Mouse (Mus musculus): Measurements from ENCODE around the gene 1700092M07Rik. TPM values are rescaled to one million over a fixed set of nuclear protein-coding genes. Genes with fewer than 3 reads are reported as not detected.

1700092M07Rik gene
- polyA plus RNA-seq, 1 experiment from 2014 or later: 2.8 TPM

DNA sequence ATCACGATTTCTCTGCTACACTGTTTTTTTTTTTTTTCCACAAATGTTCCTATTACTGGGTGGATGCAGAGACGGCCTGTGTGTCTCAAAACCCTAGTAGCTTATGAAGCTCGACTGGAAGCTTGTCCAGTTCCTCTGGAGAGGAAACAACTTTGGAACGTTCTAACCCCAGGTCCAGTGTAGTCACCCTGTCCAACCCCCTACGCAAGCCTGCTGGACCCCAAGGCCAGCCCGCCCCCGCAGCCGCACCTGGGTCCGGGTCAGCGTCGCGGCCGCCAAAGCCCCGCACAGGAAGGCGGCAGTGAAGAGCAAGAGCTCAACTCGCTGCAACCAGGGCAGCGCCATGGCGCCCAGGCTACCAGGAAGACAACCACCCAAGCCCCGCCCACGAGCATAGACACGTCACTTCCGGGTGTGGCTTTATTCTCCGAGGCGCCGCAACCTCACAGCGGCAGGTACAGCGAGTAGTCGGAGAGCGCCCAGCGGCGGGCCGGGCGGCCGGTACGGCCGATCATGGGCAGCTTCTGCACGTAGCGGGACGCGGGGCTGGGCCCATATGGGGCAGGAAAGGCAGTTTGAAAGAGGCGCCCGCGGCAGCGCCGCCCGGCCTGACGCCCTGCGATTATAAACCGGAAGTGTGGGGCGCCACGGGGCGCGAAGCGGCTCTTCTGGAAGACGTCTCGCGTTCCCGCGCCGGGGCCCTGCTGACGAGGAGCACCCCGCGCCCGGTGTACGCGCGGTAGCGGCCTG lies 33.7 kb downstream of the 1700092M07Rik start, which contains the start of gene Tmem179b:
Gene Tmem179b (minus strand): TSS at position 382 of the 750 bp plus-strand sequence.
- H3K4me2 ChIP-seq: peak within 1 kb of the TSS; percentile 88
- H3K27me3 ChIP-seq (replicated peaks): no peaks in the 10 kb centered on the region
- no peaks in the 10 kb centered on the region for H3K9me3 ChIP-seq (replicated peaks)
- peaks cover 28% of the 10 kb centered on the region for H3K4me1 ChIP-seq (replicated peaks)
- H3K27ac ChIP-seq (ENCODE audit: poor library complexity, severe bottlenecking): peak within 1 kb of the TSS; percentile 100
- peak within 1 kb of the TSS; percentile 98 for H3K4me3 ChIP-seq
- H3K36me3 ChIP-seq: peaks cover 36% of the 10 kb centered on the region
- ATAC-seq (ENCODE audit: insufficient number of reproducible peaks, low FRiP score): peak; percentile 93
- H3K9ac ChIP-seq: peak within 1 kb of the TSS; percentile 98
- WGBS: under 1% methylated on average over 68 of the region's 68 CpGs

DNA sequence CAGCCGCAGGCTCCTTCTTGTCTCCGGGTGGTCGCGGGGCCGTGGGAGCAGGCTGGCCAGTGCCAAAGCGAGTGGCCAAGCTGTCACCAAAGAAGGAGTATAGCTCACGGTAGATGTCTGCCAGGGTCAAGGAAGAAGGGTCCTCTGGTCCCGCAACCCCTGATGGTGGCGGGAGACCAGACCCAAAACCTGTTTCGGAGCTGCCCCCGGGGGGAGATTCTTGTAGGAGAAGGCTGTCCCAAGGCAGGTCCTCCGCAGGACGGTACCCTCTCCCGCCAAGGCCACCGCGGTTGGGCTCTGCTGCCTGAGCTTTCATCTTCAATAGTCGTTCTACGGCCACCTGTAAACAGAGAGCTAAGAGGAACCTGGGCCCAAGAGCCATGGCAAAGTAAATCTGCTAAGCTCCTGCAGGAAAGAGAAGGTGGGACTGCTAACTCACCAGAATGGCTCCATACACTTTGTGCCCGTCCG lies 34.5 kb downstream of the 1700092M07Rik start:
- Histone ChIP-seq H3K4me2 (peak overlapping the region; percentile 88), H3K9ac (peak overlapping the region; percentile 98), H3K9me3 (replicated peaks) (no peaks in the 10 kb centered on the region), H3K4me1 (replicated peaks) (peaks cover 28% of the 10 kb centered on the region), H3K27ac (ENCODE audit: poor library complexity, severe bottlenecking) (peak overlapping the region; percentile 100), H3K36me3 (peaks cover 34% of the 10 kb centered on the region), H3K27me3 (replicated peaks) (no peaks in the 10 kb centered on the region), H3K4me3 (peak overlapping the region; percentile 98)
- WGBS: 4% methylated on average over 20 of the region's 20 CpGs
- ATAC-seq (ENCODE audit: insufficient number of reproducible peaks, low FRiP score): peak; percentile 2

DNA sequence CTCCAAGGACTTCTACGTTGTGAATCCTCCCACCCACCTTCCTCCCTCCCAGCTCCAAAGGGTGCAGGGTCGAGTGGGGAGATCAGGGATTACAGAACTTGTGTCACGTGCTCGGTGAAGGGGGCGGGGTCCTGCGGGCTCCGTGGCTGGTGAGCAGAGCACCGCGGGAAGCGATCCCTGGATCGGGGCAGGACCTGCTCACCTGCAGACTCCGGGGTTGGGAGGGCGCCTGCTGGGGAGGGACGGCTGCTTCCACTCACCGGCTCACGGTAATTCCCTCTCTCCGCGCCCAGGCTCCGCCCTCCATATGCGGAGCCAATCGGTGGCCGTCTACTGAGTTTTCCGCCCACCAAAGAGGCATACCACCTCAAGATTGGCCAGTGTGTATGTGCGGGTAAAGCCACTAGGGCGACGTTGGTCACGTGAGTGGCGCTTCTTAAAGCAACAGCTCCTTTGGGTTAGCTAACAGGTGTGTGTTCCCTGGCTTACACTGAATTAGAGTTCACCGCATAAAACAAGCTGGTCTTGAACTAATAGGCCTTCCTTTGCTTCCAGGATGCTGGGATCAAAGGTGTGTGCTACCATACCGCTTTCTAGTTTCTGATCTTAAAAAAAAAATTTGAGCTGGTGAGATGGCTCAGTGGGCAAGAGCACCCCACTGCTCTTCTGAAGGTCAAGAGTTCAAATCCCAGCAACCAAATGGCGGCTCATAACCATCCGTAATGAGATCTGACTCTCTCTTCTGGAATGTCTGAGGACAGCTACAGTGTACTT lies 45.7 kb downstream of the 1700092M07Rik start, which contains the start of gene Taf6l:
Gene Taf6l (minus strand): TSS at position 410 of the 774 bp plus-strand sequence.
- Histone ChIP-seq H3K27ac (ENCODE audit: poor library complexity, severe bottlenecking) (peak within 1 kb of the TSS; percentile 85), H3K9ac (peak within 1 kb of the TSS; percentile 84), H3K27me3 (replicated peaks) (no peaks in the 10 kb centered on the region), H3K36me3 (peaks cover 38% of the 10 kb centered on the region), H3K9me3 (replicated peaks) (no peaks in the 10 kb centered on the region), H3K4me3 (peak within 1 kb of the TSS; percentile 90), H3K4me2 (peak within 1 kb of the TSS; percentile 85), H3K4me1 (replicated peaks) (peaks cover 9% of the 10 kb centered on the region)
- under 1% methylated on average over 32 of the region's 32 CpGs for WGBS
- peak; percentile 100 for ATAC-seq (ENCODE audit: insufficient number of reproducible peaks, low FRiP score)

DNA sequence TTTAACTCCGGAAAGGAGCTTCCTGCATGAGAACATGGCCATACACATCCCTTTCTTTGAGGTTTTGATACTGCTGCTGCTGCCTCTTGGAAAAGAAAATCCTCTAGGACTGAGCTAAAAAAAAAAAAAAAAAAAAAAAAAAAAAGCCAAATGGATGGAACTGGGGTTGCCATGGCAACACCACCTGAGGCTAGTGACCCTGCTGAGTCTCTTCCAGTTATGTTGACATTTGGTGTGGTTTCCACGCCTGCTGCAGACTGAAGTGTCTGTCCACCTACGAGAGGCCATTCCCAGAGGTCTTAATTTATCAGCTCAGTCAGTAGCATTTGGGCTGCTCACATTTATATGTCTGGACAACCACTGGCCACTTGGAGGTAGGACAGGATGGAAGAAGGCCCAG lies 48.0 kb downstream of the 1700092M07Rik start:
- H3K4me3 ChIP-seq: no peak overlapping the region
- no peak overlapping the region for H3K4me2 ChIP-seq
- peaks cover 29% of the 10 kb centered on the region for H3K36me3 ChIP-seq
- WGBS: 32% methylated on average over 3 of the region's 3 CpGs
- no peaks in the 10 kb centered on the region for H3K27me3 ChIP-seq (replicated peaks)
- no peak overlapping the region for H3K9ac ChIP-seq
- peaks cover 9% of the 10 kb centered on the region for H3K4me1 ChIP-seq (replicated peaks)
- no peaks in the 10 kb centered on the region for H3K9me3 ChIP-seq (replicated peaks)
- ATAC-seq (ENCODE audit: insufficient number of reproducible peaks, low FRiP score): no peak
- no peak overlapping the region for H3K27ac ChIP-seq (ENCODE audit: poor library complexity, severe bottlenecking)

DNA sequence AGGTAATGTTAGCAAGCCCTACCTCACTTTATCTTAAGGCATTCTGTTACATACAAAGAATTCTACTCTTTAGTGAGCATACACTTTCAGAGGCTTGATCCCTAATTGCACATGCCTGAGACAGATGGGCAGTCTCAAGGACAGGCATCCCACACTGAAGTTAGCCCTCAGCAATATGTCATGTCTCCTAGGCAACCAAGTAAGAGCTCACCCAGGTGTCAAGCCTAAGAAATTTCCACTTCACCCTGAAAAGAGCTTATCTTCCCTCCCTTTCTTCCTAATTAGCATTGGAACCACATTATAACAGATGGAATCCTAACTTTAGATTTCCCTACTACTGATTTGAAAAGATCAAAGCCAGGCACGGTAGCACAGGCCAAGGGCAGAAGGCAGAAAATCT lies 48.7 kb downstream of the 1700092M07Rik start:
- H3K36me3 ChIP-seq: peaks cover 30% of the 10 kb centered on the region
- peaks cover 9% of the 10 kb centered on the region for H3K4me1 ChIP-seq (replicated peaks)
- no peaks in the 10 kb centered on the region for H3K9me3 ChIP-seq (replicated peaks)
- no peak overlapping the region for H3K4me2 ChIP-seq
- no peak overlapping the region for H3K27ac ChIP-seq (ENCODE audit: poor library complexity, severe bottlenecking)
- ATAC-seq (ENCODE audit: insufficient number of reproducible peaks, low FRiP score): no peak
- H3K4me3 ChIP-seq: no peak overlapping the region
- no peak overlapping the region for H3K9ac ChIP-seq
- 55% methylated on average over 1 of the region's 1 CpGs for WGBS
- H3K27me3 ChIP-seq (replicated peaks): no peaks in the 10 kb centered on the region

DNA sequence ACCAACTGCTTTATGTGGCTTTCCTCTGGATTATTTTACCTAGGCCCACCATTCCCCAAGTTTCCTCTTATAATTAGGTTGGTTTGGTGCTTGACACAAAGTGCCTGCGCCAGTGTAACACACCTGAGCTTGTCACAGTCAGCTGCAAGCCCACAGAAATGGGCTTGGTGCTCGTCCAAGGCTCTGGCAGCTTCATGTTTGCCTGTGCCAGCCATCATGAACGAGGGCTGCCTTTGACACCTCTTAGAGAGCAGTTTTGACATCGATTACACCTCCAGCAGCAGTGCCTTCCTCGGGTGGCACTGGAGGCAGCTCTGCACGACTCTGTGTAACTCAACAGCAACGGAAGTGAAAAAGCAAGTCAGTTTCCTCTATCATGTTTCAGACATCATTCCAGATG lies 49.7 kb downstream of the 1700092M07Rik start:
- no peak overlapping the region for H3K4me3 ChIP-seq
- peaks cover 6% of the 10 kb centered on the region for H3K4me1 ChIP-seq (replicated peaks)
- H3K9ac ChIP-seq: no peak overlapping the region
- 70% methylated on average over 7 of the region's 7 CpGs for WGBS
- ATAC-seq (ENCODE audit: insufficient number of reproducible peaks, low FRiP score): no peak
- peaks cover 38% of the 10 kb centered on the region for H3K36me3 ChIP-seq
- no peaks in the 10 kb centered on the region for H3K27me3 ChIP-seq (replicated peaks)
- no peak overlapping the region for H3K27ac ChIP-seq (ENCODE audit: poor library complexity, severe bottlenecking)
- H3K4me2 ChIP-seq: no peak overlapping the region
- no peaks in the 10 kb centered on the region for H3K9me3 ChIP-seq (replicated peaks)

Small RNAs within 50 kb of the gene (microRNA-seq; reads per million reads assigned to microRNA genes)
- gene Mir6992: not detected

Other genes with a start within 250 kb of the 1700092M07Rik start
- gene Slc22a8, start 149.5 kb upstream of the 1700092M07Rik start, polyA plus RNA-seq (2016; fragmentation: Nextera tagmentation; extraction: Ambion mirVana): 0.05 TPM in 1 of 2 replicates, not detected in the other
- gene Slc22a6, start 122.7 kb upstream of the 1700092M07Rik start, polyA plus RNA-seq (2016; fragmentation: Nextera tagmentation; extraction: Ambion mirVana): not detected in 2 replicates
- gene Chrm1, start 76.9 kb upstream of the 1700092M07Rik start, polyA plus RNA-seq (2016; fragmentation: Nextera tagmentation; extraction: Ambion mirVana): 0.05 TPM in 1 of 2 replicates, not detected in the other
- gene Slc3a2, start 17.3 kb upstream of the 1700092M07Rik start, polyA plus RNA-seq (2016; fragmentation: Nextera tagmentation; extraction: Ambion mirVana): 87.6 and 88.9 TPM in 2 replicates
- gene Wdr74, start 4.9 kb upstream of the 1700092M07Rik start, polyA plus RNA-seq (2016; fragmentation: Nextera tagmentation; extraction: Ambion mirVana): 48.9 and 52.9 TPM in 2 replicates
- gene Stx5a, start 695 bp downstream of the 1700092M07Rik start, polyA plus RNA-seq (2016; fragmentation: Nextera tagmentation; extraction: Ambion mirVana): 86.1 and 88.1 TPM in 2 replicates
- 135 and 149 TPM in 2 replicates for gene Nxf1, start 16.4 kb downstream of the 1700092M07Rik start, polyA plus RNA-seq (2016; fragmentation: Nextera tagmentation; extraction: Ambion mirVana)
- gene Tmem223, start 30.3 kb downstream of the 1700092M07Rik start, polyA plus RNA-seq (2016; fragmentation: Nextera tagmentation; extraction: Ambion mirVana): 145 and 146 TPM in 2 replicates
- gene Tmem179b, start 33.7 kb downstream of the 1700092M07Rik start, polyA plus RNA-seq (2016; fragmentation: Nextera tagmentation; extraction: Ambion mirVana): 49.7 and 51.9 TPM in 2 replicates
- gene Taf6l, start 45.7 kb downstream of the 1700092M07Rik start, polyA plus RNA-seq (2016; fragmentation: Nextera tagmentation; extraction: Ambion mirVana): 22.5 and 23.3 TPM in 2 replicates
- gene Polr2g, start 57.9 kb downstream of the 1700092M07Rik start, polyA plus RNA-seq (2016; fragmentation: Nextera tagmentation; extraction: Ambion mirVana): 137 and 145 TPM in 2 replicates
- gene Zbtb3, start 61.8 kb downstream of the 1700092M07Rik start, polyA plus RNA-seq (2016; fragmentation: Nextera tagmentation; extraction: Ambion mirVana): 3.8 and 4.1 TPM in 2 replicates
- 36.3 and 37.0 TPM in 2 replicates for gene Ttc9c, start 78.6 kb downstream of the 1700092M07Rik start, polyA plus RNA-seq (2016; fragmentation: Nextera tagmentation; extraction: Ambion mirVana)
- 3.8 TPM in 2 replicates for gene Hnrnpul2, start 79.3 kb downstream of the 1700092M07Rik start, polyA plus RNA-seq (2016; fragmentation: Nextera tagmentation; extraction: Ambion mirVana)
- not detected in 2 replicates for gene AC129217.1, start 89.1 kb downstream of the 1700092M07Rik start, polyA plus RNA-seq (2016; fragmentation: Nextera tagmentation; extraction: Ambion mirVana)
- gene Bscl2, start 96.7 kb downstream of the 1700092M07Rik start, polyA plus RNA-seq (2016; fragmentation: Nextera tagmentation; extraction: Ambion mirVana): 41.0 and 41.1 TPM in 2 replicates
- gene Gng3, start 98.5 kb downstream of the 1700092M07Rik start, polyA plus RNA-seq (2016; fragmentation: Nextera tagmentation; extraction: Ambion mirVana): 2.5 and 2.9 TPM in 2 replicates
- 0.77 and 0.78 TPM in 2 replicates for gene Lrrn4cl, start 110.0 kb downstream of the 1700092M07Rik start, polyA plus RNA-seq (2016; fragmentation: Nextera tagmentation; extraction: Ambion mirVana)
- gene Ubxn1, start 130.8 kb downstream of the 1700092M07Rik start, polyA plus RNA-seq (2016; fragmentation: Nextera tagmentation; extraction: Ambion mirVana): 138 and 142 TPM in 2 replicates
- 52.7 and 60.6 TPM in 2 replicates for gene Uqcc3, start 140.2 kb downstream of the 1700092M07Rik start, polyA plus RNA-seq (2016; fragmentation: Nextera tagmentation; extraction: Ambion mirVana)
- gene Lbhd1, start 143.0 kb downstream of the 1700092M07Rik start, polyA plus RNA-seq (2016; fragmentation: Nextera tagmentation; extraction: Ambion mirVana): 61.5 and 66.4 TPM in 2 replicates
- not detected in 2 replicates for gene Gm49403, start 143.2 kb downstream of the 1700092M07Rik start, polyA plus RNA-seq (2016; fragmentation: Nextera tagmentation; extraction: Ambion mirVana)
- gene 1810009A15Rik, start 148.1 kb downstream of the 1700092M07Rik start, polyA plus RNA-seq (2016; fragmentation: Nextera tagmentation; extraction: Ambion mirVana): 64.2 and 64.5 TPM in 2 replicates
- not detected in 2 replicates for gene Gm49416, start 148.2 kb downstream of the 1700092M07Rik start, polyA plus RNA-seq (2016; fragmentation: Nextera tagmentation; extraction: Ambion mirVana)
- gene Ints5, start 152.3 kb downstream of the 1700092M07Rik start, polyA plus RNA-seq (2016; fragmentation: Nextera tagmentation; extraction: Ambion mirVana): 28.9 and 30.1 TPM in 2 replicates
- gene Ganab, start 157.4 kb downstream of the 1700092M07Rik start, polyA plus RNA-seq (2016; fragmentation: Nextera tagmentation; extraction: Ambion mirVana): 78.7 and 83.6 TPM in 2 replicates
- 46.6 and 46.8 TPM in 2 replicates for gene B3gat3, start 179.7 kb downstream of the 1700092M07Rik start, polyA plus RNA-seq (2016; fragmentation: Nextera tagmentation; extraction: Ambion mirVana)
- 2.4 and 2.5 TPM in 2 replicates for gene Rom1, start 188.6 kb downstream of the 1700092M07Rik start, polyA plus RNA-seq (2016; fragmentation: Nextera tagmentation; extraction: Ambion mirVana)
- 13.3 and 13.5 TPM in 2 replicates for gene Eml3, start 188.8 kb downstream of the 1700092M07Rik start, polyA plus RNA-seq (2016; fragmentation: Nextera tagmentation; extraction: Ambion mirVana)
- 106 and 115 TPM in 2 replicates for gene Mta2, start 201.2 kb downstream of the 1700092M07Rik start, polyA plus RNA-seq (2016; fragmentation: Nextera tagmentation; extraction: Ambion mirVana)
- gene Tut1, start 213.1 kb downstream of the 1700092M07Rik start, polyA plus RNA-seq (2016; fragmentation: Nextera tagmentation; extraction: Ambion mirVana): 17.1 and 19.4 TPM in 2 replicates
- gene Eef1g, start 226.3 kb downstream of the 1700092M07Rik start, polyA plus RNA-seq (2016; fragmentation: Nextera tagmentation; extraction: Ambion mirVana): 281 and 282 TPM in 2 replicates
- gene Ahnak, start 248.6 kb downstream of the 1700092M07Rik start, polyA plus RNA-seq (2016; fragmentation: Nextera tagmentation; extraction: Ambion mirVana): 26.0 and 27.1 TPM in 2 replicates